Mouse (Mus musculus) thymus, adult 2 months (tissue): Measurements from ENCODE around the gene Olfr1341. TPM values are rescaled to one million over a fixed set of nuclear protein-coding genes. Genes with fewer than 3 reads are reported as not detected.

Source experiments
- DNase-seq: peaks from one replicate; pipeline ENCODE4 v3.0.0; 2021
- H3K27ac ChIP-seq: fragments of 200-500 bp; 2 replicates; pipeline ENCODE4 v1.5.1; 2012; ENCODE audit warnings: low read length, control low read depth; ENCODE audit not compliant: control insufficient read depth, insufficient read depth
- H3K27me3 ChIP-seq: fragments of 200-500 bp; 2 replicates; pipeline ENCODE4 v1.6.1; 2012; ENCODE audit warnings: mild to moderate bottlenecking, low read length, moderate library complexity, mixed read lengths; ENCODE audit not compliant: control insufficient read depth, insufficient read depth
- H3K36me3 ChIP-seq: fragments of 200-500 bp; 2 replicates; pipeline ENCODE4 v1.6.1; 2012; ENCODE audit warnings: mild to moderate bottlenecking, low read length, moderate library complexity; ENCODE audit not compliant: control insufficient read depth, insufficient read depth
- H3K4me1 ChIP-seq: fragments of 200-500 bp; replicated peaks from 2 replicates; pipeline ENCODE4 v1.6.1; 2012; ENCODE audit warnings: low read length; ENCODE audit not compliant: control insufficient read depth, insufficient read depth
- H3K4me3 ChIP-seq: fragments of 200-500 bp; 2 replicates; pipeline ENCODE4 v1.5.1; 2012; ENCODE audit warnings: mild to moderate bottlenecking, low read length, control low read depth, moderate library complexity; ENCODE audit not compliant: control insufficient read depth, insufficient read depth
- CTCF ChIP-seq: fragments of 200-500 bp; IDR thresholded peaks from 2 replicates; pipeline ENCODE4 v1.5.1; 2012; ENCODE audit warnings: mild to moderate bottlenecking, control low read depth, low read length, moderate library complexity, borderline replicate concordance; ENCODE audit not compliant: control insufficient read depth, poor library complexity, insufficient read depth; ENCODE audit errors: extremely low read depth
- POLR2A ChIP-seq: fragments of 200-500 bp; IDR thresholded peaks from 2 replicates; pipeline ENCODE4 v1.6.1; 2012; ENCODE audit warnings: mild to moderate bottlenecking, low read length, control low read depth, moderate library complexity; ENCODE audit not compliant: control insufficient read depth, poor library complexity, insufficient read depth; ENCODE audit errors: extremely low read depth
- WGBS: fragments of 180-500 bp; shearing (Covaris S2); methylation state at CpG from one replicate; pipeline ENCODE4 v1.1.7; 2018; 5-methylcytosine and 5-hydroxymethylcytosine counted together
- polyA plus RNA-seq: library from polyadenylated mRNA; depleted of rRNA; stranded (reverse); fragments of >200 nt; gene quantifications from 2 replicates; pipeline ENCODE4 v1.2.3, GENCODE M21; 2012; rRNA removed

Olfr1341 gene
- polyA plus RNA-seq, 1 experiment, result 0.15 TPM

DNA sequence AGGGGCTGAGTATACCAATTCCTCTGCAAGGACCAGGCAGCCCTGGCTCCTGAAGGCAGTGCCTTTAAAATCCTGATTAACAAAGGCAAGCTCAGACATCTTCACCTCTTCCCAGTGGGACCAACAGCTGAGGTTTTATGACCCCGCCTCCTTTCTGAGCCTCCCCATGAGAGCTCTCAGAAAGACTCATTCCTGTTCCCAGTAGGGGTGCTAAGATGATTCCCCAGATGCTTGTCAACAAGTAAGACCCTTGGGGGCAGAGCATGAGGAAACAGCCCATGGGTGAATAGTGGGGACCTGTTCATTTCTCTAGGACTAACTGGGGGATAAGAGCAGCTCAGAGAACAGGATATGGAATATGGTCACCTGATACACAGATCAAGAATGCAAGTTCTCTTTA lies 55.3 kb downstream of the Olfr1341 start, which contains the start of gene Olfr1338:
TSS of gene Olfr1338 (minus strand) at position 101 of the 400 bp plus-strand sequence.
- Histone ChIP-seq H3K36me3 (no peaks in the 10 kb centered on the region), H3K27me3 (no peaks in the 10 kb centered on the region), H3K4me1 (no peaks in the 10 kb centered on the region), H3K4me3 (no peak within 1 kb of the TSS), H3K27ac (no peak within 1 kb of the TSS)
- 86% methylated on average over 1 of the region's 1 CpGs for WGBS
- no peak for TF ChIP-seq CTCF
- no peak for TF ChIP-seq POLR2A
- DNase-seq, result no peak

Other genes with a start within 250 kb of the Olfr1341 start
- 0.11 and 0.28 TPM in 2 replicates for gene Mpl, start 246.0 kb upstream of the Olfr1341 start, polyA plus RNA-seq
- 9.4 and 11.7 TPM in 2 replicates for gene Tie1, start 213.5 kb upstream of the Olfr1341 start, polyA plus RNA-seq
- 1.6 and 2.1 TPM in 2 replicates for gene 2610528J11Rik, start 176.5 kb upstream of the Olfr1341 start, polyA plus RNA-seq
- gene Tmem125, start 159.5 kb upstream of the Olfr1341 start, polyA plus RNA-seq, result 1.7 and 2.1 TPM in 2 replicates
- gene Cfap57, start 82.7 kb upstream of the Olfr1341 start, polyA plus RNA-seq, result 0.05 TPM in 2 replicates
- gene Ebna1bp2, start 82.7 kb upstream of the Olfr1341 start, polyA plus RNA-seq, result 29.7 and 32.1 TPM in 2 replicates
- not detected in 2 replicates for gene Olfr62, start 44.6 kb upstream of the Olfr1341 start, polyA plus RNA-seq
- 0.13 TPM in 1 of 2 replicates, not detected in the other for gene Olfr1342, start 10.8 kb upstream of the Olfr1341 start, polyA plus RNA-seq
- not detected in 2 replicates for gene Olfr1340, start 16.6 kb downstream of the Olfr1341 start, polyA plus RNA-seq
- gene Olfr1339, start 28.7 kb downstream of the Olfr1341 start, polyA plus RNA-seq, result not detected in 2 replicates
- not detected in 2 replicates for gene Olfr1338, start 55.2 kb downstream of the Olfr1341 start, polyA plus RNA-seq
- 0.11 TPM in 1 of 2 replicates, not detected in the other for gene Olfr1337, start 79.1 kb downstream of the Olfr1341 start, polyA plus RNA-seq
- not detected in 2 replicates for gene Olfr1335, start 106.4 kb downstream of the Olfr1341 start, polyA plus RNA-seq
- not detected in 2 replicates for gene Olfr1333, start 132.8 kb downstream of the Olfr1341 start, polyA plus RNA-seq
- gene Olfr1331, start 161.1 kb downstream of the Olfr1341 start, polyA plus RNA-seq, result not detected in 2 replicates
- gene Olfr1330, start 185.1 kb downstream of the Olfr1341 start, polyA plus RNA-seq, result not detected in 2 replicates
- not detected in 2 replicates for gene Olfr1329, start 213.9 kb downstream of the Olfr1341 start, polyA plus RNA-seq
- not detected in 2 replicates for gene Olfr1328, start 235.1 kb downstream of the Olfr1341 start, polyA plus RNA-seq